Mouse (Mus musculus) spleen, embryonic (tissue): ENCODE results near the gene 5330417H12Rik.

ENCODE experiments used
- CTCF ChIA-PET: fragments of 350-600 bp; sonication (Branson Sonifier 250); formaldehyde crosslinking; loops from one replicate; lab custom pipeline; 2022; lab: Charles Lee

5330417H12Rik gene

DNA sequence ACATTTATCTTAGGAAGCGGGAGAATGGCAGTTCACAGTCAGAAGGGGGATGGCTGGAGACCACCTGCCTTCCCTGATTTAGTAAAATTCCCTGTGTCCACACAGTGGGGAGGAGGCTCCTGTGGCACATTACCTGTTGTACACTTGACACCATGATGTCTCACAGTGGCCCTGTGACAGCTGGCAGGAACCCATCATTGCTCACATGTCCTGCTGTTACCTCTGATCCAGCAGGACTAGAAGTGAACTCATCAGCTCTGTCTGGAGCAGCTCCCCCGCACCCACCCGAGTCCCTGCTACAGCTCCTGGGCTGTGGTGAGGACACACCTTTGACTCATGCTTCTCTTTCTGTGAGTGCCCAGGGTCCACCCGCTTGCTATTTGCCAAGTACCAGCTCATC, 8.2 kb upstream of the 5330417H12Rik start:
- CTCF ChIA-PET: interaction anchor here (0.6 kb wide), 1 partner anchor 12 kb away, joined by 3 read pairs; no protein-coding TSS in a partner anchor

DNA sequence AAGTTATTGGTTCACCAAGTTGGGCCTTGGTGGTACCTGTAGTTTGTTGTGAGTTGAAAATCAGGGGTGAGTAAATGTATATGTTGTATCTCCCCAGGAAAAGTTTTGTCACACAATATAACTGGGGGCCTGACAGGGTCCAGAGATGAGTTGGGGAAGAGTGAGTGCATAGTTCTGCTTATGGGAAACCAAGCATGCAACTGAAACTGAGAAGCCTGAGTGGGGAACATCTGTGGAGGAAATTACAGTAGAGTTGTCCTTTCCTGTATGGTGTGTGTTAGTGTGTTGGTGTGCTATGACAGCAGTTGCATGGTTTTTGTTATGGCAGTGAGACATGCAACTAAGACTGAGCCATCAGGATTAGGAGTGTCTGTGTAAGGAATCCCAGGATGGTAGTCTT, 3.4 kb upstream of the 5330417H12Rik start:
- CTCF ChIA-PET: no interaction called here

DNA sequence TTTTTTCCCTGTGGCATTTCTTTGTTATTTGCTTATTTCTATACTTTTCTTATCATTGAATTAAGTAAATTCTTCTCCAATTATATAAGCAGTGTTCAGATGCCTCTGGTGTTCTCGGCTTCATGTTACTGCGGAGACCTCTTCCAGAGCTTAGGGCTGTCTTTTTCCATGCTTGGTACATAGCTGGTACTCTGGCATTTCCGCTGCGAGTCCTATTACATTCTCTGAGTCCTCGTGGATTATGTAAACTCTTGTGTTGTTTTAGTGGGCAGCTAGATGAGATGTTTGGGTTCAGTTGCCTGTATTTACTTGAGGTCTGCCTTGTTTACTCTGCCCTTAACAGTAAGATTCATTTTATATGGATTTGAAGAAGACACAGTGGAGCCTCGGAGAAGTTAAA, 820 bp upstream of the 5330417H12Rik start:
- CTCF ChIA-PET: interaction anchor here (0.6 kb wide), 1 partner anchor 21 kb away, joined by 8 read pairs; no protein-coding TSS in a partner anchor

DNA sequence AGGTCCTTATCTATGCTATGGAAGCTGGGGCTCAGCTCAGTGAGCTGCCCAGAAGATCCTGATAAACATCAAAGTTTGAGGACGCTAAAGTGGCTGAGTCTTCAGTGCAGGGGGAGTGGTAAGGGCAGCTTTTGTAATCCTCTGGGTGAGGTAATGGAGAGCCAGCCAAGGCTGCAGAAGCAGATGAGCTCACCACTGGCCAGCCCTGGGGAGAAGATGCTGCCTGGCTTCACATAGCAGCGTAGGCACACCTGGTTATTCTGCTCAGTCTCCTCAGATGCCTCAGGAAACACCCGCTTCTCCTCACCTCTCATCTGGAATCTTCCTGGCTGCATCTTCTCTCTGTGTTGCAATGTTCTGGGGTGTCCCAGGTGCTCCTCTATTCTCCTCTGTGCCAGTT, 529 bp downstream of the 5330417H12Rik start:
- CTCF ChIA-PET: no interaction called here

DNA sequence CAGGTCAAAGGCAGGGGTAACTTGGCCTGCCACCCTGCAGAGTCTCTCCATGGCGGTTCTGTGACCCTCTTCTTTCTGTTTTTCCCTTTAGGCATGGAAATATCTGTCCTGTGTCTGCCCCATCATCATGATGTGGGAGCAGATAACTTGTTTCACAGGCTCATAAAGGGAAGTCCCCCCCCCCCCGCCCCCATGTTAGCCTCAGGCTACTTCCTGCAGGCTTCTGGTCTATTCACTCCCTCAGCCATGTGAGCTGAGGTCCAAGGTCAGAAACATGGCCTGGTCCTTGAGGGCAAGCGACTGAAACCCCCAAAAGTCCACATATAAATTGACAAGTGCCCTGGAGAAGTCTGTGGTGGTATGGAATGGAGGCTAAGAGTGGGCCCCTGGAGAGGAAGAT, 4.8 kb downstream of the 5330417H12Rik start:
- CTCF ChIA-PET: interaction anchor here (1.2 kb wide), 1 partner anchor 13 kb away, joined by 3 read pairs; no protein-coding TSS in a partner anchor

DNA sequence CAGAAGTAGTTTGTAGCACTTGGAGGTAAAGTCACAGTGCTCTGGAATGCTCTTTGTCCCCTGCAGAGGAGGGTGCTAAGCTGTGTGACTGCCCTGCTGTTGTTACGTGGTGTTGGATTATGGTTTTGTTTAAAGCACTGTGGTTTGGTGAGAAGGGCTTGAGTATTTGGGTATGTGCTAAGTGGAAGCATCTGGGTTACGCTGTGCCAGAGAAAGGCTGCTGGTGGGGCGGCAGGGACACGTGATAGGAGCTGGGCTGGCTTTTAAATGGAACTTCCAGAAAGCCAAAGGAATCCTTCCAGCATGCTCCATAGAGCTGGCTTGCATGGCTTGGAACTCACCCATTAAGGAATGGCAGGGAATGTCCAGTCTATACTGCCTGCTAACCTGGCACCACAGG, 5.7 kb downstream of the 5330417H12Rik start:
- CTCF ChIA-PET: no interaction called here

DNA sequence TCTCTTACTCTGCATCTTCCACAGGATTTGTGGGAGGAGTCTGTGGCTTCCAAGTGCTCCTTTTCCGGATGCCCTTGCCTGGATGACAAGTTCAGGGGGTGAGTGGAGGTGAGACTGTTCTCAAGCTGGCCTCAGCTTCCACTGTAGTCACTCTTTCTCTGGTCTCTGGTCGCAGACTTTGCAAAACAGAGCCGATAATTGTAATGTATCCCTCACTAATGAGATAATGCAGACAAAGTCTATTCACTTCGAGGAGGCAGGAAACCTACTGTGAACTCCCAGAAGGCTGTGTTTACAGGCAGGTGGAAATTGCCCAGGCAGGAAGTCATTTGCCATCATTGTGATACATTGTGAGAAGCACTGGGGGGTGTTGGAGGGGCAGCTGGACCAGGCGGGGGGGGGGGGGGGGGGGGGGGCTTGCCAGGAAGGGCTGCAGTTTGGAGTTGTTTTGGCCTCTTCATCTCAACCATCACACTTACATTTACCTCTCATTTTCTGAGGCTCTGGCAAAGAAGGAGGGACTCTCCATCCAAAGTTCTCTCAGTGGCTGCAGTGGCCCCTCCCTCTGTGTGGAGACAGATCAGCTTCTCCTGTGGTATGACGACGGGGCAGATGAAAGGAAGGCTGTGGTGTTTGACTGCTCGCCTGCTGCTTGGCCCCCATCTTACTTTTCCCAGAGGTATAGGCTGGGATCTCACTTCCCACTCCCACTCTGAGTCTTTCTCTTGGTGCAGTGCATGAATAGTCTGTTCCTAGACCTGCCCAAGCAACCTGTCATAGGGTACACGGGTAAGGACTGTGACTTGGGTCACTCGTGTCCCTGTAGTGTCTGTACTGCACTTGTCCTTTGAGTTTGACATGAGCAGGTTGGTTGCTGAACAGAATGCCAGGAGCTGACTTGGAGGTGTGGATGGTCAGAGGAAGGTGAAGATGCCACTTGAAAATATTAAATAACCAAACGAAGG, 6.7 kb downstream of the 5330417H12Rik start:
- CTCF ChIA-PET: no interaction called here

DNA sequence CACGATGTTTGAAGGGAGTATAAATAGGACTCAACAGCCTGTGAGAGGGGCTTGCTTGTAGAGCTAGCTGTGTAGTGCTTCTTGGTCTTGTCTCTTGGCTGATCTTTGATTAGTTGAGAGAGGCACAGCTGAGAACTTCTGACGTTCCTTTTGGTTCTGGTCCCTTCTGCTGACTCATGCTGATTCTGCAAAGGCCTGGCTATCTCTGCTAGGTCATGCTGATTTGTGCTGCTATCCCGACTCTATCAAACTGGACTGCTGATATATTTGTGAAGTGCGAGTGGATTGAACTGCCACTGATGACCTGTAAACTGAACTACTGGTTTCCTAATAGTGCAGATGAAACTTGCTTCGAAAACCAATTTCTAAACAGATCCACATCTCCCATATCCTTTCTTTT, 14.1 kb downstream of the 5330417H12Rik start:
- CTCF ChIA-PET: no interaction called here

DNA sequence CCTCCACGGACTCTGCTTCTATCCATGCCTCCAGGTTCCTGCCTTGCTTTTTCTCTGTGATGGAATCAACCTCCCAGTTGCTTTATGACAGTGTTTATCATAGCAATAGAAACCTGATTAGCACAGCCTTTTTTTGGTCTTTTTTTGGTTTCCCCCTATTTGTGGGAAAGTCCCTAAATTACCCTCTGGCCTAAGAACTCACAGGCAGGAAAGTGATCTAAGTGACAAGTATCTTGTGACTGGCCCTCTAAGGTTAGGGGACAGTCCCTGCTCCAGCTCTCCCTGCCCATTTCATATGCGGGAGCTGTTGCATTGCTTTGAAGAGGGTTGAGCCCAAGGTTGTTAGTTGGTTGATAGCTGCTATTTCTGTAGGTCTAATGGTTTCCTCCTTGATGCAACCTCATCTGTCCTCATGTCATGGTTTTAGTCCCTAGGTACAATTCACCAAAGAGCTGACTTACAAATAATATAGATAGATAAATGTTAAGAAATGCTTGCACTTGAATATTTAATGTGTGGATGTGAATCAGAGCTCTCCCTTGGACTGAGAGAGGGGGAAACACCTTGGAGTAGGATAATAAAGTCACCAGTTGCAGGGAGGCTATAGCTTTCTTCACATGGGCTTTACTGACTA, 15.2 kb downstream of the 5330417H12Rik start:
- CTCF ChIA-PET: no interaction called here

DNA sequence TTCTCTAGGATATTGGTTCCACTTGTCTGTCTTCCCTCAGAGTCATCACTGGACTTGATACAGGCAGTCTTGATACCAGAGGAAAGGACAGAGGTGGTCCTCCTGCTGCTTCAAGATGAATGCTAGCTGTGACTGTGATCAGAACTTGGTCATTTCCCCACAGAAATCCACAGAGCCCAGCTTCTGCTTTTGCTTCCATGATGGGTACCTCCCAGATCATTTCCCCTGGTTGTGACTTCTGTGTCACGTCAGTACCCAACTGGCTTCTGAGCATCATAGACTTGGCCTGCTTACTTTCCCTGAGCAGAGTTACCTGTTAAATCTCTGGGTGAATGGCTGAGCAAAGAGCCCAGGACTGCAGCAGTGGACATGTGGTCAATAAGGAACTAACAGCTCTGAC, 17.2 kb downstream of the 5330417H12Rik start:
- CTCF ChIA-PET: no interaction called here

DNA sequence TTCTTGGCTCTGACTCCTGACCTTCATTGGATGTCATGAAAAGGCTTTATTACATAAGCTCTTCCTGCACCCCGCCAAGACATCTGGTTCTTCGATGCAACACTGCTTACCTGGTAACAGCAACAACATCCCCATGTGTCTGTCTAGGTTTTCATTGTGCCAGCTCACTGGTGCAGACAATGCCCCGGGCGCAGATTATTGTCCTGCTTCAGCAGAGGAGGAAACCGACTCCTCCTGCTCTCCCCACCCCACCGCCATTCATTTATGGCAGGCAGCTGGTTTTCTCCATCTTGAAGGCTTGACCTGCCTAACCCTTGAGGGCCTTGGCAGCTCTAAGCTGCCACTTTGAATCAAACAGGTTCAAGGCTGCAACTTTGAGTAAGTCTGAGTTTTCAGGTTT, 22.0 kb downstream of the 5330417H12Rik start:
- CTCF ChIA-PET: no interaction called here

DNA sequence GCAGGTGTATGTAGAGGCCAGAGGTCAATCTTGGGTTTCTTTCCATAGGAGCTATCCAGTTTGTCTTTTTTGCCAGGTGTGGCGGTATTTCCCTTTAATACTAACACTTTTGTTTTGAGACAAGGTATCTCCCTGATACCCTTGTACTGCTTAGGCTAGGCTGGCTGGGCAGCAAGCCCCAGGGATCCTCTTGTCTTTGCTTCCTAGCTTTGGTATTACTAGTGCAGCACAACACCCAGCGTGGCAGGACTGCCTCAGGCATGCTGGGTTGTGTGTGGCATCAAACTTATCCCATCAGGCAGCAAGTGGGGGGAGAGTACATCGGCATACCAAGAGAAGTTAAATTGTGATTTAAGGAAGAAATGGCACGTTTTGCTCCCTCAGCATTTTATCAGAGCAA, 22.5 kb downstream of the 5330417H12Rik start:
- CTCF ChIA-PET: no interaction called here

DNA sequence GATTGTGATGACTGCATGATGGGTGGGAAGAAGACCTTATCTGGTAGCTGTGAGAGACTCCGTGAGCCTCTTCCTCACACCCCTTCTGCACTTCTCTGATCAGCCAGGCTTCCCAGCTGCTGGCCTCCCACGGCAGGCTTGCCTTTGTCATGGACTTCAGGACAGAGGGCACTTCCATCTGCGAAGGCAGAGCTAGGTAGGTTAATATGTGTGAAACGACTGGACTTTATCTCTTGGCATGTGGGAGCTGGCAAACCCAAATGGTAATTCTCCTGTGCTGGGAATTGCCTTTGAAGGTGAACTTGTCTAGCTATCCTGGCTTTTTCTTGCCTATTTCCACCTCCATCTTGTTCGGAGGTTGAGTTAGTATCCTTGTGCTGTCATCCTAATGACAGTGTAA, 24.3 kb downstream of the 5330417H12Rik start:
- CTCF ChIA-PET: no interaction called here

DNA sequence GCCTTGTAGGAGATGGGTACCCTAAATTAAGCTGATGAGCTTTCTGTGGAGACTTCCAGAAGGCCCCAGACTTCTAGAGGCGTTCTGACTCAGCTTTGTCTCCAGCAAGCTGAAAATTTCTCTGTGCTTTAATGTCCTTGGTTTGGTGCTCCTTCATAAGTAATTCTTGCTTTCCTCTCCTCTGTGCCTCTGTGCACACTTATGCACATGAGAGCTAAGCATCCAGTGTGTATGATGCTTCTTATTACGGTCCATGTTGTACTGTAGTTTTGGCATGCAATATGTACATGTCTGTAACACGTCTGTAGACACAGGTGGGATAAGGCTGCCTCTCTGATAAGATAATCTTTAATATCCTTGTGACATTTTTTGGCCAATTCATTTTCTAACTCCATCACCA, 27.0 kb downstream of the 5330417H12Rik start:
- CTCF ChIA-PET: no interaction called here

DNA sequence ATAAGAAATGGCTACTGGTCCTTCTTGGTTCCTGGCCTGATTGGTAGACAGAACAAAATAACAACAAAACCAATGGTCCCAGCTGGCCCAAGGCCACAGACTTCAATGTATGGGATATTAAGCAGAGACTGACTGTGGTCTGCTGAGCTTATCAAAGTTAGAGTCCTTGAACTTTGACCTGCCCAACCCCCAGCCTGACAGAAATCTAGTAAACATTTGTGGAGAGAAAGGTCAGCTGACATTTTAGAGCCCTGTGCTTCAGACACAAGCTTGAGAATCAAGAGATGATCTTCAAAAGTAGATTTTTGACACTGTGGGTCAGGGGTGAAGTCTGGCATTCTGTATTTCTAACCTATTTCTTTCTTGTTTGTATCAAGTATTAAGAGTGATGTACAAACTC, 28.2 kb downstream of the 5330417H12Rik start:
- CTCF ChIA-PET: no interaction called here

DNA sequence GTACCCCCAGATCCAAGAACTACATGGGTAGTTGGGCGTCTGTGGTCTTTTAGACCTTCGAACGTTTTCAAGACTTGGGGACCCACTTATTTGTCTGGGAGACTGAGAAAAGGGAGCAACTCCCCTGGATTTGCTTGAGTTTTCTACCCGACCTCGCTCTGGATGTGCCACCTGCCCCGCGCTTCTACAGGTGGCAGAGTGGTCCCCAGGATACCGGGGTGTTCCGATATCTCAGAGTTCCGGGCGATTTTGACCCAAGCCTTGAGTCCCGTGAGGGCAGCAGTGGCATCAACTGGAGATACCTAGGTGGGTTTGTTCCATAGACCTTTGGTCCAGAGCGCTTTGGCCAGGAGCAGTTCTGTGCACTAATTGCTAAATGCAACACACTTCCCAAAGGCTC, 29.5 kb downstream of the 5330417H12Rik start:
- CTCF ChIA-PET: no interaction called here

DNA sequence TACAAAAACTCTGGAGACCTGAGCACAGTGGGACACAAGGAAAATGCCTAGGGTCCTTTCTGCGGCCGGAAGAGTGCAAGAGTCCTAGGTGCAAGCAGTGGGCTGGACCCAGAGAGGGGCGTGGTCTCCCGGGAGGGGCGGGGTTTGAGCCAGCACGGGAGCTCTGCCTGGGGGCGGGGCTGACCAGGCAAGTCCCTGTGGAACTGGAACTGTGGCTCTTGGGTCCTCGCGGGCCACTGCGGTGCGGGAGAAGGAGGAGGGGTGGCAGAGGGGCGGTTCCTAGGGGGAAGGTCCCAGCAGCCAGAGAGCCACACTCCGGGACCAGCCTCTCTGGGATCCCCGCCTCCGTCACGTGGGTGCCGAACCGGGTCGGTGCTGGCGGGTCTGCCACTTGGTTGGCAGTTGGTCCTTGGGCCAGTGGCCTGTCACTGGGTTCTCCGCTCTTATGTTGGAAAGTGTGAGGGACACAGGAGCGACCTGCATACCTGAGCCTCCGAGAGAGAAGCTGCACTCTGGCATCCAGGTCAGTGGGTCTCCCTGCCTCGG, 30.0 kb downstream of the 5330417H12Rik start, which contains the start of gene Ppfibp2:
Gene Ppfibp2 (plus strand): TSS at position 351 of the 546 bp plus-strand sequence.
- CTCF ChIA-PET: interaction anchor here (0.7 kb wide), 1 partner anchor 128 kb away, joined by 3 read pairs; no protein-coding TSS in a partner anchor

DNA sequence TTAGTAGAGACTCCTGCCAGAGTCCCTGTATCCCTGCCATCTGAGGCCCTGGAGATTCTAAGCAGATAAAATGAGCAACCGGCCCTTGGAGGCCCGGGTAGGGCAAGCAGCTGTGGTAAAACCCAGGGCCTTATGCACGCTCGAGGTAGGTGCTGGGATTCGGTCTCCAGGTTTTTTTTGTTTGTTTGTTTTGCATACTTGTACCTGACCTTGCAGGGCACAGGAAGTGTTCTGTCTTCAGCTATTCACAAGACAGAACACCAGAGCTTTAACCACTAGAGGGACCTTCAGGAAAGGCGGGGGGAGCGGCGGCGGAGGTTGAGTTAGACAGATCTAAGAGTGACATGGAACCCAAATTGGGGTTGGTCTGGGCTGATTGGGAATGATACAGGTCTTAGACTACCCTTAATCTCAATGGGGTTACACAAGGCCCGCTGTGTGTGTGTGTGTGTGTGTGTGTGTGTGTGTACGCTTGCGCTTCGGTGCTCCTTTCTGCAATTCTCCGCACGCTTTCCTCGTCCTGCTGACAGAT, 30.6 kb downstream of the 5330417H12Rik start:
- CTCF ChIA-PET: interaction anchor here (0.7 to 1.3 kb wide), 2 partner anchors 36 to 129 kb away, joined by 3 read pairs; no protein-coding TSS in a partner anchor

DNA sequence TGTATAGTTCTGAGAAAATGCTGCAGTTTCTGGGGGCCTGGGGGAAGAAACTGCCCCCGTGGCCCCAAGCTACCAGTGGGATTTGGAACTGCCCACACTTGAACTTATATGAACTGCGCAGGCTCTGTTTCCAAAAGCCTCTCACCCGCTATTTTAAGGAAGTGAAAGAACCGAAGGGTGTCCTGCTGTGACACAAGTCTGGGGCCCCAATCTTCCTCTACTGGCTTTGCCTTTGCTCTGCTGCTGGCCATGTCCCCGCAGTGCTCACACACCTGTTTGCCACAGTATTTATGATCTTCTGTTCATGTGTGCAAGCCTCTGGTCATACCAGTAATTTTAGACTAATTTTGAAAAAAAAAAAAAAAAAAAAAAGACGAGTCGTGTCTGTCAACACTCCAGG, 31.1 kb downstream of the 5330417H12Rik start:
- CTCF ChIA-PET: interaction anchor here (1.3 kb wide), 1 partner anchor 36 kb away, joined by 3 read pairs; no protein-coding TSS in a partner anchor

DNA sequence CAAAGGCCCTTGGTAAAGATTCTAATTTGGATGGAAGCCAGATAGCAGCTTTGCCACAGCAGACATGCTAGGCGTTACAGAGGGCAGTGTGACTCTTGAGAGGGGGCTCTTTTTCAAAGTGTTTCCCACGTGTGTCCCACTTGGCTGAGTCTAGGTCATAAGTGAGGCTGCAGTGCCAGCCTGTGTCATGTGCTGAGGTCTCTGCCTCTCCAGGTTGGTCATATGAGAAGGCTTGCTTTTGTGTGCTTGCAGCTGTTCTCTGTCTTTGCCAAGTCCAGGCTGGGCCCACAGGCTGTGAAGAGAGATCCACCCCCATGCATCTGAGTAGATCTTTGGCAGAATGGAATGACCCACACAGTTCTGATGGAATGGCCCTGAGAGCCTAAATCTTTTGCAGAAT, 32.3 kb downstream of the 5330417H12Rik start:
- CTCF ChIA-PET: no interaction called here

DNA sequence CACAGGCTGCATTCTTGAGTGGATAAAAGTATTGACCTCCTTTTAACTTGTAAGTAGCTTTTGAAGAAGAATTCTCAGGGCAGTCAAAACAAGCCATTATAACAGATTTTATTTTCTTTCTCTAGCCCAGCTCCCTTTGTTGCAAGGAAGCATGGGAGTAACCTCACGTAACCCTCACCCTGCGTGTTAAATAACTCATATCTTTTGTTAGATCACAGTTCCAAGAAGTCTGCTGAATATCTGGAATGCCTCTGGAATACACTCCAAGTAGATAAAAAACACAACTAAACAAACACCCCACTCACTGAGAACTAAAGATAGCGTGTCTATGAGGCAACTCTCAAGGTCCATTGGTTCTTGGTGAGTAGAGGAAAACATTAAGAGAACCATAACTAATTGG, 50.7 kb downstream of the 5330417H12Rik start:
- CTCF ChIA-PET: no interaction called here
